Mouse (Mus musculus): ENCODE measurements around the gene St3gal3. TPM values are rescaled to one million over a fixed set of nuclear protein-coding genes. Genes with fewer than 3 reads are reported as not detected.

Gene St3gal3
- total and polyA plus RNA-seq, 3 experiments = 16.4 to 23.3 TPM; not detected in 1

DNA sequence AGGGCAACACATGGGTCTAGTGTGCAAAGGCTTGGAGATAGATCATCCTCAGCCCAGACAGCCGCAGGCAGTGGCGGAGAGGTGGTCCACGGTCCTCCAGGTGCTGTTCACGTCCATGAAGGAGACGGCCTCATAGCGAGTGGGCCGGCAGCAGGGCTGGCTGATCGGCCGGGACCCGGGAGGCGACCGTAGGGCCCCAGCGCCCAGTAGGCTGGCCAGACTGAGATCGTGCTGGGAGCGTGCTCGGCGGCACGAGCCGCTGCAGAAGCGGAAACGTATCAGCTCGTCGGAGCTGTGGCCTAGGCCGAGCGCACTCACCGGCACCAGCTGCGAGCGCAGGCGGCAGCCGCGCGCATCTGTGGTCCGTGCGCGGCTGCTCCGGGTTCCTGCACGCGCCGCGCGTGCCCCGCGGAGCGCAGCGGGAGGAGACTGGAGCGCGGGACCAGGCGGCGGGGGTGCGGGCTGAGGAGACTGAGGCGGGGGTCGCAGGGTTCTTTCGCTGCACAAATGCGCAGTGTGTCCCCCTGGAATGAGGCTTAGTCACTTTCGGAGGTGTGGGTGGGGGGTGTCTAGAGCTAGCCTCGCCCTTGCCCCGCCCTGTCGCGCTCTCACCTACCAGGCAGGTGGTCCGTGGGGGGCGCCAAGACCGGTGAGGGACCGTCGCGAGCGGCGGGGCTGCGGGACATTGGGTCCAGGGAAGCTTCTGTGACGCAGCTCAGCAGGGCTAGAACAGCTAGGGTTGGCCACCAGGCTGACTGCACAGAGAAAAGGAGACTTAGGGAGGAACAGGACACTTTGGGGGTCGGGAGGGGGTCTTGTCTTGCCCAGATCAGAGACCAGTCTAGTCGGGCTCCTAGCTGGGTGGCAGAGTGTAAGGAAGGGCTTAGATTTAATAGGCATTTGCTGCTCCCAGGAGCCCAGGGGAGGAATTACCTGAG lies 207.9 kb downstream of the St3gal3 start:
- H3K27ac ChIP-seq (ENCODE audit: control insufficient read depth, low read depth, low read length) = no peak overlapping the region
- peaks cover 0 to 20% of the 10 kb centered on the region in 2 experiments; a peak in 3 of 4 replicates for H3K4me1 ChIP-seq (ENCODE audit: control insufficient read depth in 1 of 2, insufficient read depth in 2 of 2, low read length in 2 of 2)
- peaks cover 0 to 9% of the 10 kb centered on the region in 2 experiments; a peak in 2 of 4 replicates for H3K36me3 ChIP-seq (ENCODE audit: control insufficient read depth in 1 of 2, insufficient read depth in 2 of 2, low read length in 2 of 2)
- no peaks in the 10 kb centered on the region for H3K9me3 ChIP-seq (replicated peaks; ENCODE audit: insufficient read depth, low read length)
- H3K9ac ChIP-seq (ENCODE audit: control insufficient read depth, low read depth, low read length, poor library complexity, severe bottlenecking) = peak overlapping the region; percentile 51
- no peaks in the 10 kb centered on the region for H3K27me3 ChIP-seq (ENCODE audit: control insufficient read depth in 1 of 2, insufficient read depth in 2 of 2, low read length in 2 of 2)
- H3K79me2 ChIP-seq (ENCODE audit: control insufficient read depth, insufficient read depth, low read length, poor library complexity) = no peaks in the 10 kb centered on the region
- DNase-seq (ENCODE audit: low read depth, low spot score) = peak; percentile 52
- TF ChIP-seq E2F4 (IDR thresholded peaks at IDR 0.05; ENCODE audit: borderline replicate concordance, low read depth, low read length) (no peak), NELFE (IDR thresholded peaks at IDR 0.05; ENCODE audit: low read depth, low read length) (no peak), NRF1 (IDR thresholded peaks at IDR 0.05; ENCODE audit: insufficient read depth, low read depth, low read length, poor library complexity, severe bottlenecking) (peak; percentile 41; the same call in 1 of the 2 replicates), BHLHE40 (IDR thresholded peaks at IDR 0.05; ENCODE audit: borderline replicate concordance, low read depth, low read length) (peak; percentile 29; the same call in 1 of the 2 replicates)
- H3K4me3 ChIP-seq (ENCODE audit: control insufficient read depth in 1 of 2, insufficient read depth in 1 of 2, low read depth in 2 of 2, low read length in 2 of 2) = peak overlapping the region; percentile 13 to 22; a peak in 3 of 4 replicates

GRCm38 (mm10) chr4:117924916-117925315 lies 209.8 kb downstream of the St3gal3 start:
- no peaks in the 10 kb centered on the region for H3K27me3 ChIP-seq (ENCODE audit: control insufficient read depth in 1 of 2, insufficient read depth in 2 of 2, low read length in 2 of 2)
- no peaks in the 10 kb centered on the region for H3K79me2 ChIP-seq (ENCODE audit: control insufficient read depth, insufficient read depth, low read length, poor library complexity)
- peaks cover 0 to 17% of the 10 kb centered on the region in 2 experiments; a peak in 2 of 4 replicates for H3K36me3 ChIP-seq (ENCODE audit: control insufficient read depth in 1 of 2, insufficient read depth in 2 of 2, low read length in 2 of 2)
- DNase-seq (ENCODE audit: low read depth, low spot score) = no peak
- peaks cover 3 to 31% of the 10 kb centered on the region in 2 experiments for H3K4me1 ChIP-seq (ENCODE audit: control insufficient read depth in 1 of 2, insufficient read depth in 2 of 2, low read length in 2 of 2)
- H3K9ac ChIP-seq (ENCODE audit: control insufficient read depth, low read depth, low read length, poor library complexity, severe bottlenecking) = no peak overlapping the region
- TF ChIP-seq E2F4 (IDR thresholded peaks at IDR 0.05; ENCODE audit: borderline replicate concordance, low read depth, low read length) = no peak
- TF ChIP-seq TCF12 (IDR thresholded peaks at IDR 0.05; ENCODE audit: low read depth, low read length) = no peak
- no peak for TF ChIP-seq USF1 (IDR thresholded peaks at IDR 0.05; ENCODE audit: low read depth, low read length)
- no peak for TF ChIP-seq POLR2AphosphoS5 (IDR thresholded peaks at IDR 0.05; ENCODE audit: borderline replicate concordance, low read depth, low read length)
- TF ChIP-seq SMC3 (IDR thresholded peaks at IDR 0.05; ENCODE audit: low read depth, low read length) = no peak
- no peak for TF ChIP-seq ZC3H11A (IDR thresholded peaks at IDR 0.05; ENCODE audit: low read depth, low read length)
- no peak for TF ChIP-seq ZMIZ1 (IDR thresholded peaks at IDR 0.05; ENCODE audit: low read depth, low read length)
- no peak for TF ChIP-seq SIN3A (IDR thresholded peaks at IDR 0.05; ENCODE audit: low read length)
- no peak for TF ChIP-seq NELFE (IDR thresholded peaks at IDR 0.05; ENCODE audit: low read depth, low read length)
- TF ChIP-seq MXI1 (IDR thresholded peaks at IDR 0.05; ENCODE audit: low read depth, low read length) = no peak
- TF ChIP-seq CTCF (IDR thresholded peaks at IDR 0.05 in 2 of 3, conservative IDR thresholded peaks at IDR 0.05 in 1 of 3; ENCODE audit: control insufficient read depth in 1 of 3, insufficient read depth in 1 of 3, low read depth in 2 of 3, low read length in 3 of 3, poor library complexity in 1 of 3, severe bottlenecking in 1 of 3) = no peak
- no peak for TF ChIP-seq HCFC1 (IDR thresholded peaks at IDR 0.05; ENCODE audit: low read depth, low read length)
- no peak for TF ChIP-seq ZKSCAN1 (IDR thresholded peaks at IDR 0.05; ENCODE audit: low read depth, low read length)
- no peak for TF ChIP-seq MEF2A (IDR thresholded peaks at IDR 0.05; ENCODE audit: extremely low read depth, insufficient replicate concordance, low read depth, low read length, poor library complexity, severe bottlenecking)
- no peak for TF ChIP-seq CHD2 (IDR thresholded peaks at IDR 0.05; ENCODE audit: low read length)
- H3K9me3 ChIP-seq (replicated peaks; ENCODE audit: insufficient read depth, low read length) = no peaks in the 10 kb centered on the region
- H3K4me3 ChIP-seq (ENCODE audit: control insufficient read depth in 1 of 2, insufficient read depth in 1 of 2, low read depth in 2 of 2, low read length in 2 of 2) = no peak overlapping the region
- H3K27ac ChIP-seq (ENCODE audit: control insufficient read depth, low read depth, low read length) = no peak overlapping the region
